Mouse (Mus musculus): ENCODE data around the gene Lrrfip1.
A peak's percentile ranks its signal among the peaks of the same experiment; 100 is the strongest.

Gene Lrrfip1

GRCm38 (mm10) chr1:91023960-91024359 is 25.4 kb downstream of the Lrrfip1 start:
- DNase-seq (ENCODE audit: low read depth, low spot score), result peak; percentile 54

- DNase-seq (ENCODE audit: low read depth, low spot score), result no peak
Measured at GRCm38 (mm10) chr1:91024464-91024863, 25.9 kb downstream of the Lrrfip1 start.

- no peak for DNase-seq (ENCODE audit: low read depth, low spot score)
Measured at GRCm38 (mm10) chr1:91026945-91027344, 28.4 kb downstream of the Lrrfip1 start.

- no peak for DNase-seq (ENCODE audit: low read depth, low spot score)
Measured at GRCm38 (mm10) chr1:91030383-91030782, 31.8 kb downstream of the Lrrfip1 start.

- DNase-seq (ENCODE audit: low read depth, low spot score), result no peak
Measured at GRCm38 (mm10) chr1:91031547-91031946, 33.0 kb downstream of the Lrrfip1 start.

- no peak for DNase-seq (ENCODE audit: low read depth, low spot score)
Measured at GRCm38 (mm10) chr1:91032393-91032971, 33.9 kb downstream of the Lrrfip1 start.

- no peak for DNase-seq (ENCODE audit: low read depth, low spot score)
Measured at GRCm38 (mm10) chr1:91034547-91034946, 36.0 kb downstream of the Lrrfip1 start.

- no peak for DNase-seq (ENCODE audit: low read depth, low spot score)
Measured at GRCm38 (mm10) chr1:91035266-91035665, 36.7 kb downstream of the Lrrfip1 start.

GRCm38 (mm10) chr1:91037213-91037612 is 38.7 kb downstream of the Lrrfip1 start:
- DNase-seq (ENCODE audit: low read depth, low spot score), result no peak

- peak; percentile 60 for DNase-seq (ENCODE audit: low read depth, low spot score)
Measured at GRCm38 (mm10) chr1:91038010-91038409, 39.5 kb downstream of the Lrrfip1 start.

GRCm38 (mm10) chr1:91038531-91038930 is 40.0 kb downstream of the Lrrfip1 start:
- DNase-seq (ENCODE audit: low read depth, low spot score), result no peak

GRCm38 (mm10) chr1:91041605-91042004 is 43.1 kb downstream of the Lrrfip1 start:
- DNase-seq (ENCODE audit: low read depth, low spot score), result no peak

- no peak for DNase-seq (ENCODE audit: low read depth, low spot score)
Measured at GRCm38 (mm10) chr1:91043191-91043590, 44.7 kb downstream of the Lrrfip1 start.

- DNase-seq (ENCODE audit: low read depth, low spot score), result no peak
Measured at GRCm38 (mm10) chr1:91044176-91044575, 45.6 kb downstream of the Lrrfip1 start.

- DNase-seq (ENCODE audit: low read depth, low spot score), result no peak
Measured at GRCm38 (mm10) chr1:91044648-91045047, 46.1 kb downstream of the Lrrfip1 start.

- no peak for DNase-seq (ENCODE audit: low read depth, low spot score)
Measured at GRCm38 (mm10) chr1:91046237-91046636, 47.7 kb downstream of the Lrrfip1 start.

- DNase-seq (ENCODE audit: low read depth, low spot score), result no peak
Measured at GRCm38 (mm10) chr1:91049296-91049695, 50.8 kb downstream of the Lrrfip1 start.

GRCm38 (mm10) chr1:91051461-91052094 is 53.0 kb downstream of the Lrrfip1 start:
- DNase-seq (ENCODE audit: low read depth, low spot score), result no peak

GRCm38 (mm10) chr1:91052747-91053181 is 54.2 kb downstream of the Lrrfip1 start:
- DNase-seq (ENCODE audit: low read depth, low spot score), result peak; percentile 74

GRCm38 (mm10) chr1:91053218-91054073 is 54.9 kb downstream of the Lrrfip1 start:
- DNase-seq (ENCODE audit: low read depth, low spot score), result no peak

- DNase-seq (ENCODE audit: low read depth, low spot score), result no peak
Measured at GRCm38 (mm10) chr1:91054074-91054471, 55.5 kb downstream of the Lrrfip1 start.

GRCm38 (mm10) chr1:91054815-91055214 is 56.3 kb downstream of the Lrrfip1 start:
- DNase-seq (ENCODE audit: low read depth, low spot score), result no peak

- DNase-seq (ENCODE audit: low read depth, low spot score), result no peak
Measured at GRCm38 (mm10) chr1:91055744-91056143, 57.2 kb downstream of the Lrrfip1 start.

Data from brain, adult 2 months (tissue).